Mouse (Mus musculus): ENCODE data around the gene Apol10b. TPM values are rescaled to one million over a fixed set of nuclear protein-coding genes. Genes with fewer than 3 reads are reported as not detected.

The Apol10b gene
- 1.5 TPM for total RNA-seq (2023)

GRCm38 (mm10) chr15:77595961-77596360 lies at the start of gene Apol10b:
Gene Apol10b, minus strand, starts transcription at chr15:77596125.

GRCm38 (mm10) chr15:77643176-77643575 lies 47.3 kb upstream of the Apol10b start, which contains the start of gene Apol11b:
Gene Apol11b, minus strand, starts transcription at chr15:77643286.

GRCm38 (mm10) chr15:77598958-77599357 lies 3.0 kb upstream of the Apol10b start, which contains the start of gene Gm36245:
Gene Gm36245, plus strand, starts transcription at chr15:77599258.

GRCm38 (mm10) chr15:77561792-77562191 lies 34.1 kb downstream of the Apol10b start, which contains the start of gene 1700025B11Rik:
Gene 1700025B11Rik, minus strand, starts transcription at chr15:77561892.

Other genes starting within 250 kb of the Apol10b start
- gene Apol7a, start 197.0 kb downstream of the Apol10b start, total RNA-seq (2023) = not detected
- 7.3 TPM for gene Apol9a, start 185.0 kb downstream of the Apol10b start, total RNA-seq (2023)
- gene Apol7b, start 148.6 kb downstream of the Apol10b start, total RNA-seq (2023) = 0.74 TPM
- not detected for gene Apol10a, start 119.1 kb downstream of the Apol10b start, total RNA-seq (2023)
- 2.8 TPM for gene Apol11a, start 87.9 kb downstream of the Apol10b start, total RNA-seq (2023)
- 1.2 TPM for gene Apol7c, start 62.8 kb downstream of the Apol10b start, total RNA-seq (2023)
- gene 1700025B11Rik, start 34.2 kb downstream of the Apol10b start, total RNA-seq (2023) = not detected
- not detected for gene Gm36245, start 3.1 kb upstream of the Apol10b start, total RNA-seq (2023)
- gene Apol11b, start 47.2 kb upstream of the Apol10b start, total RNA-seq (2023) = 8.5 TPM
- gene Apol7e, start 102.7 kb upstream of the Apol10b start, total RNA-seq (2023) = 37.2 TPM
- 1.8 TPM for gene Apol9b, start 132.9 kb upstream of the Apol10b start, total RNA-seq (2023)
- gene Apol8, start 160.9 kb upstream of the Apol10b start, total RNA-seq (2023) = 23.1 TPM
- gene Myh9, start 246.1 kb upstream of the Apol10b start, total RNA-seq (2023) = 1,228 TPM